Mouse (Mus musculus) embryonic fibroblast, embryonic 13.5 days (primary cell): Measurements from ENCODE around the gene Cops7b.

Experiments used
- CTCF ChIP-seq: IDR thresholded peaks from 2 replicates; pipeline ENCODE4 v1.5.1; 2011; ENCODE audit warnings: mild to moderate bottlenecking, control low read depth, low read length, moderate library complexity, borderline replicate concordance; ENCODE audit not compliant: insufficient read depth
- POLR2A ChIP-seq: IDR thresholded peaks from 2 replicates; pipeline ENCODE4 v1.6.1; 2011; ENCODE audit warnings: low read depth, mild to moderate bottlenecking, control low read depth, low read length, moderate library complexity

DNA sequence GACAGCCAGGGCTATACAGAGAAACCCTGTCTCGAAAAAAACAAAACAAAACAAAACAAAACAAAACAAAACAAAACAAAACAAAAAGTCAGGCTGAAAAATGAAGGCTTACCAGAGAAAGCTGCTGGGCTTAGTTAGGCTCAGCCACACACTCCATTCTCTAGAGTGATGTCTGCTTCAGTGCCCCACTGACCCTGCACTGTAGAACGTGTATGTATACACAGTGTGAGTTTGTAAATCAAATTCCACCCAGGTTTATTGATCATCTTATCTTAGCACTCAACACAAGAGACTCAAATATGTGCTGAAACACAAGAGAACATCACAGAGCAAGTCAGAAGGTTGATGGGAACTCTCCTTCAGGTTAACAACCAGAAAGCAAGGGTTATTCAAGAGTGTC lies 14.3 kb upstream of the Cops7b start:
- TF ChIP-seq CTCF (no peak), POLR2A (no peak)
